Mouse (Mus musculus) thymus, adult 2 months (tissue): ENCODE data around the gene Tlk1.

Experiments used
- CTCF ChIP-seq: fragments of 200-500 bp; IDR thresholded peaks from 2 replicates; pipeline ENCODE4 v1.5.1; 2012; ENCODE audit warnings: mild to moderate bottlenecking, control low read depth, low read length, moderate library complexity, borderline replicate concordance; ENCODE audit not compliant: control insufficient read depth, poor library complexity, insufficient read depth; ENCODE audit errors: extremely low read depth
- POLR2A ChIP-seq: fragments of 200-500 bp; IDR thresholded peaks from 2 replicates; pipeline ENCODE4 v1.6.1; 2012; ENCODE audit warnings: mild to moderate bottlenecking, low read length, control low read depth, moderate library complexity; ENCODE audit not compliant: control insufficient read depth, poor library complexity, insufficient read depth; ENCODE audit errors: extremely low read depth

GRCm38 (mm10) chr2:70672476-70672875 is 153.1 kb downstream of the Tlk1 start:
- TF ChIP-seq POLR2A (no peak), CTCF (no peak)
